Mouse (Mus musculus) midbrain, embryonic 15.5 days (tissue): ENCODE measurements around the gene Rcn2. TPM values are rescaled to one million over a fixed set of nuclear protein-coding genes. Genes with fewer than 3 reads are reported as not detected.

Experiments used
- ATAC-seq: fragments of 200-750 bp; cut with Nextera tagmentation; replicated peaks from 2 replicates; pipeline ENCODE4 v1.8.0; 2017; ENCODE audit warnings: moderate TSS enrichment
- H3K27ac ChIP-seq: fragments of 300-500 bp; sonication (generic); 2 replicates; pipeline ENCODE4 v1.5.1; 2015; ENCODE audit warnings: mild to moderate bottlenecking, inconsistent platforms
- H3K27me3 ChIP-seq: fragments of 300-500 bp; sonication (generic); replicated peaks from 2 replicates; pipeline ENCODE4 v1.6.1; 2015; ENCODE audit warnings: inconsistent platforms
- H3K36me3 ChIP-seq: fragments of 300-500 bp; sonication (generic); replicated peaks from 2 replicates; pipeline ENCODE4 v1.6.1; 2015; ENCODE audit warnings: inconsistent platforms
- H3K4me1 ChIP-seq: fragments of 300-500 bp; sonication (generic); 2 replicates; pipeline ENCODE4 v1.6.1; 2015; ENCODE audit warnings: inconsistent platforms
- H3K4me2 ChIP-seq: fragments of 300-500 bp; sonication (generic); 2 replicates; pipeline ENCODE4 v1.6.1; 2015; ENCODE audit warnings: inconsistent platforms, mild to moderate bottlenecking, moderate library complexity
- H3K4me3 ChIP-seq: fragments of 300-500 bp; sonication (generic); 2 replicates; pipeline ENCODE4 v1.5.1; 2015; ENCODE audit warnings: mild to moderate bottlenecking, inconsistent platforms
- H3K9ac ChIP-seq: fragments of 300-500 bp; sonication (generic); 2 replicates; pipeline ENCODE4 v1.6.1; 2015; ENCODE audit warnings: mild to moderate bottlenecking, inconsistent platforms
- H3K9me3 ChIP-seq: fragments of 300-500 bp; sonication (generic); 2 replicates; pipeline ENCODE4 v1.6.1; 2016; ENCODE audit warnings: inconsistent platforms
- WGBS: fragments of 180-500 bp; shearing (Covaris S2); methylation state at CpG from one replicate; pipeline ENCODE4 v1.1.7; 2015; ENCODE audit warnings: mixed read lengths; 5-methylcytosine and 5-hydroxymethylcytosine counted together
- polyA plus RNA-seq: library from polyadenylated mRNA; unstranded; fragments of >200 nt; fragmentation: Nextera tagmentation; extraction: Ambion mirVana; gene quantifications from 2 replicates; pipeline ENCODE4 v1.2.1, GENCODE M21; 2015

Gene Rcn2
- polyA plus RNA-seq, 1 experiment from 2014 or later = 266 TPM

DNA sequence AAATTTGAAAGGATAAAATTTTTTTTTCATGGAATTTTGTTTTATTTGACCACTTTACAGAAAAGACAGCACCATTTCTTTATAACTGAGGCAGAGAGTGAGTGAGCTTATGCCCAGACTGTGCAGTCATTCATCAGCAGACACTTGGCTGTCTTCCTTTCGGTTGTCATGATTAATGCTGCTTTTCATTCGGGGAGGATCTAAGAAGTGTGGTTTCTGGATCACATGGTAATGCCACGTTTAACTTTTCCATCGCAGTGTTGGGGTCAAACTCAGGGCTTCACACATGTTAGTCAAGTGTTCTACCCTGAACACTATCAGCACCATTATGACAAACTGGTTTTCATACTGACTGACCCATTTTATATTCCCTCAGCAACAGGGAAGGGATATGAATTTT is 59.4 kb downstream of the Rcn2 start:
- H3K4me2 ChIP-seq = no peak overlapping the region
- H3K27me3 ChIP-seq = no peaks in the 10 kb centered on the region
- H3K9me3 ChIP-seq = no peaks in the 10 kb centered on the region
- H3K36me3 ChIP-seq = no peaks in the 10 kb centered on the region
- 65% methylated on average over 4 of the region's 4 CpGs for WGBS
- no peaks in the 10 kb centered on the region for H3K4me1 ChIP-seq
- H3K27ac ChIP-seq = no peak overlapping the region
- no peak overlapping the region for H3K9ac ChIP-seq
- H3K4me3 ChIP-seq = no peak overlapping the region
- ATAC-seq = no peak

DNA sequence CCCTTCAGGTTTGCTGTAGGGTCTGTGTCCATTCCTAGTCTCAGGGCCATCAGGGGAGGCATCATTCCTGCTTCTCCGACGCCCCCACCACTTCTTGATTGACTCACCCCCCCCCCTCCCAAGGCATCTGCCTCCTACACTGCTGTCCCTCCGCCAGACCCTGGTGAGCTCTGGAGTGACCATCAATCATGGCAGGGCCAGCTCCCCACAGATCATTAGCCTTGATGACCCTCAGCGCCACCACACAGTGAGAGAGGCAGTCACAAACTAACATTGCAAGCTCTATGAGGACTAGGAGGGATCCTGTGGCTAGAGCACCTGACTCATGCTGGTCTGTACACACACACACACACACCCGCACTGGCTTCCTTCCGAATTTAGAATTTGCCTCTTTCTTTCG is 63.3 kb downstream of the Rcn2 start:
- Histone ChIP-seq H3K9me3 (no peaks in the 10 kb centered on the region), H3K27me3 (no peaks in the 10 kb centered on the region), H3K4me3 (no peak overlapping the region), H3K4me1 (no peaks in the 10 kb centered on the region), H3K36me3 (no peaks in the 10 kb centered on the region), H3K9ac (no peak overlapping the region), H3K4me2 (no peak overlapping the region), H3K27ac (no peak overlapping the region)
- WGBS = 84% methylated on average over 7 of the region's 7 CpGs
- no peak for ATAC-seq

DNA sequence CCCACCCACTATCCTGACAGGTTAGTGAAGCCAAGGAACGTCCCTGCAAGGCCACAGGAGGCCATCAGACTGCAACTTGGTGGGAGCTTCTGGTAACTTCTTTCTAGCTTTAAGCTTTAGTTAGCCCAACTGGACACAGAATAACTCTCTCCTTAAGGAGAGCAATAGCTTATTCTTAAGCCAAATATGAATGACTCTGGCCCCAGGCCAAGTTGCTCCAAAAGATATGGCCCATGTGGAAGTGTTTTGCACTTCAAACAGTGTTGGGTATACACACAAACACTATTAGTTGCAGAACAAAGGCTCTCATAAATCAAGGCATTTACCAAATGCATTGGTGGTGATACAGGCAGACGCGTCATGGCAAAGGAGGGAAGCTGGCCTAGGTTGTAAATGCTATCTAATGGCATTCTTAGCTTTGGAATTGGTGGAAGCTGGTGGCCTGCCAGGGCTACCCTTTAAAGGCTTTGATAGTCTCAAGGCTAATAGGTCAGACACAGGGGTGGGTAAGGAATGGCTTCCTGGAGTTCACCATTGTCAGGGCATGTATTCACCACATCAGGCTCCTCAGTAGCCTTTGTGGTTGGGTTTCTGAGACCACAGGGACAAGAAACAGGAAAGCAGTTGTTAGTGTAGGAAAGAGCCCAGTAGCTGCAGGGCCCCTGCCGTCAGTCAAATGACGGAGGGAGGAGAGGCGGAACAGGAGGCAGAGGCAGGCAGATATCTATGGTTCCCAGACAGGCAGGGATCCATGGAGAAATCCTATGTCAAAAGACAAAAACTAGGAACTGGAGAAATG is 64.8 kb downstream of the Rcn2 start:
- no peak overlapping the region for H3K4me3 ChIP-seq
- 76% methylated on average over 6 of the region's 6 CpGs for WGBS
- no peak overlapping the region for H3K4me2 ChIP-seq
- H3K9ac ChIP-seq = no peak overlapping the region
- no peaks in the 10 kb centered on the region for H3K36me3 ChIP-seq
- no peaks in the 10 kb centered on the region for H3K4me1 ChIP-seq
- no peaks in the 10 kb centered on the region for H3K27me3 ChIP-seq
- ATAC-seq = no peak
- H3K9me3 ChIP-seq = no peaks in the 10 kb centered on the region
- no peak overlapping the region for H3K27ac ChIP-seq

DNA sequence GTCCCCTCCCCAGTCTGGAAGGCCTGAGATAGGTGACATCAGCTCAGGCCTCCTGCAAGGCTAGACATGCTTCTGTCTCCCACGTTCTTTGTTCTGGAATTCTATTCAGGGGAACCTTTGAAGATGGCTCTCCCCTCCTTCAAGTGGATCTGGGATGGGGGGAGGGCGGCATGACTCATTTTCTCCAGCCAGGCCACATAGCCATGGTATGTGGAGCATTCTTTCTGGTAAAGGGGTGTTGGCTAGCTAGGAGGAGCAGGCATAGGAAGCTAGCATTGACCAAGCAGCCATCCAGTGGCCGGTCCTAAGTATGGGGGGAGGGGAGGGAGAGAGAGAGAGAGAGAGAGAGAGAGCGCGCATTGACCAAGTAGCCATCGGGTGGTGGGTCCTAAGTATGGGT is 65.9 kb downstream of the Rcn2 start:
- ATAC-seq = no peak
- Histone ChIP-seq H3K9me3 (no peaks in the 10 kb centered on the region), H3K4me2 (no peak overlapping the region), H3K4me3 (no peak overlapping the region), H3K27ac (no peak overlapping the region), H3K36me3 (no peaks in the 10 kb centered on the region), H3K9ac (no peak overlapping the region), H3K27me3 (no peaks in the 10 kb centered on the region), H3K4me1 (no peaks in the 10 kb centered on the region)
- WGBS = 71% methylated on average over 6 of the region's 6 CpGs

DNA sequence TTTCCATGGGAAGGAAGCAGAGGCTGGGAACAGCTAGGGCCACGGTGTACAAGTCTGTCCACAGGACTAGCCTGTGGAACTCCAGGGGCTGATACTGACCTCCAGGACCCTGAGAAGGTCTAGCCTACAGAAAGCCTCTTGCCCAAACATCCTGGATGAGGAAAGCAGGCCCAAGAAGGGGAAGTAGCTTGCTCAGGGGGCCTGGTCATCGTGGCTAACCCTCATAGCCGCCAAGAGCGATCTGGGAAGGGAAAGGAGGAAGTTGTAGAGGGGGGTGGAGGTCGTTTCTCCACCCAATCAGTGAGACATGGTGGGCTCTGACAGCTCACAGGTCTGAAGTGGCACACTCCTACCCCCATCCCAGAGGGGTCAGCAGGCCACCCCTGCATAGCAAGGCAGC is 66.5 kb downstream of the Rcn2 start:
- Histone ChIP-seq H3K27me3 (no peaks in the 10 kb centered on the region), H3K27ac (no peak overlapping the region), H3K9ac (no peak overlapping the region), H3K4me2 (no peak overlapping the region), H3K9me3 (no peaks in the 10 kb centered on the region), H3K36me3 (no peaks in the 10 kb centered on the region), H3K4me3 (no peak overlapping the region), H3K4me1 (no peaks in the 10 kb centered on the region)
- ATAC-seq = no peak
- WGBS = 91% methylated on average over 5 of the region's 5 CpGs

Other genes with a start within 250 kb of the Rcn2 start
- gene Scaper, start 103.7 kb upstream of the Rcn2 start, polyA plus RNA-seq = 41.7 and 46.6 TPM in 2 replicates
- gene 4930563M21Rik, start 31.3 kb upstream of the Rcn2 start, polyA plus RNA-seq = not detected in 2 replicates
- gene Pstpip1, start 48.1 kb downstream of the Rcn2 start, polyA plus RNA-seq = 0.58 and 0.73 TPM in 2 replicates
- 591 and 622 TPM in 2 replicates for gene Tspan3, start 123.6 kb downstream of the Rcn2 start, polyA plus RNA-seq